Mouse (Mus musculus): ENCODE measurements around the gene Tmprss6. TPM values are rescaled to one million over a fixed set of nuclear protein-coding genes. Genes with fewer than 3 reads are reported as not detected.
A peak's percentile ranks its signal among the peaks of the same experiment; 100 is the strongest.

The Tmprss6 gene
- polyA plus RNA-seq, 1 experiment from 2014 or later, result 22.0 TPM

DNA sequence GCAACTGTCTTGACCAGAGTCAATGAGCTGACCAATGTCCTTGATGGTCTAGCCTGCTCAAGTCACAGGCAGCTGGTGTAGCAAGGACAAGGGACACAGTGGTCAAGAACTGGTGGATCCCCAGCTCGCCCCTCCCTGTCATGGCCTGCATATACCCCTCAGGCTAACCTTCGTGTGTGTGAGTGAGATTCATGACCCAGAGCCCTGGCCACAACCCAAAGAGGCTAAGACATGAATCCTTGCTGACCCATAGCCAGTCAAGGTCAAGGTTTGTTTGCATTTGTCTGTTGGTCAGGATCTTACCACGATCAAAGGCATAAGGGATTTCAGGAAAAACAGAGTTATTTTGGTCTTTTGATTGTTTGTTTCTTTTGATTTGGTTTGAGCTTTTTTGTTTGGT, 14.1 kb upstream of the Tmprss6 start:
- H3K27ac ChIP-seq (replicated peaks), result no peak overlapping the region
- no peaks in the 10 kb centered on the region; the same call in 1 of the 2 replicates for H3K27me3 ChIP-seq
- no peaks in the 10 kb centered on the region for H3K9me3 ChIP-seq (replicated peaks)
- no peak for ATAC-seq (ENCODE audit: insufficient read depth)
- H3K36me3 ChIP-seq (replicated peaks), result no peaks in the 10 kb centered on the region
- no peak overlapping the region for H3K4me2 ChIP-seq
- peaks cover 10% of the 10 kb centered on the region; the same call in 1 of the 2 replicates for H3K4me1 ChIP-seq (replicated peaks)
- H3K9ac ChIP-seq, result no peak overlapping the region
- no peak overlapping the region for H3K4me3 ChIP-seq (replicated peaks)
- 39% methylated on average over 3 of the region's 3 CpGs for WGBS (ENCODE audit: insufficient replicate concordance)

DNA sequence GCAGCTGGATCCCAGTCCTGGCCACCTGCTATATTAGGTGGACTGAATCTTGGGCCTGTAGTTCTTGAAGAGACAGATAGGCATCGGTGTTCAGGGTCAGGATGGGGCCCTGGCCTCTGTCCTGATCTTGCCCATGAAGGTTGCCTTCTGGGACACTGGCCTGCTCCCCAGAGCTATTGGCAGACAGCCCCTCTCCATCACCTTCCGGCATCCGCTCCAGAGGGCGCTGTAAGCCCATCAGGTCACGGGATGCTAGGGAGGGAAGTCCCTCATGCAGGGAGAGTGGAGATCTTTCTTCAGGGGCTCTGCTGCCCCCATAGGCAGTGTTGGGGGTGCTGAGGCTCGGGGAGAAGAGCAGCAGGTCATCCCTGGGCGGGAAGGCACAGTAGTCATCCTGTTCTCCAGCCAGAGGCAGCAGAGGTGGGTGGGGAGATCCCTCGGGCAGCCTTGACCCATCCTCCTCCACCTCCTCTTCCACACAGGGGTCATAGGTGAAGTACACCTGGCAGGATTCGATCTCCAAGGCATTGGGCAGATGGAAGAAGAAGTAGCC, 13.1 kb upstream of the Tmprss6 start:
- H3K4me1 ChIP-seq (replicated peaks), result peaks cover 10% of the 10 kb centered on the region; the same call in 1 of the 2 replicates
- WGBS (ENCODE audit: insufficient replicate concordance), result 37% methylated on average over 9 of the region's 9 CpGs
- H3K4me3 ChIP-seq (replicated peaks), result no peak overlapping the region
- H3K9me3 ChIP-seq (replicated peaks), result no peaks in the 10 kb centered on the region
- H3K36me3 ChIP-seq (replicated peaks), result no peaks in the 10 kb centered on the region
- H3K4me2 ChIP-seq, result no peak overlapping the region
- no peak overlapping the region for H3K27ac ChIP-seq (replicated peaks)
- ATAC-seq (ENCODE audit: insufficient read depth), result no peak
- no peak overlapping the region for H3K9ac ChIP-seq
- no peaks in the 10 kb centered on the region for H3K27me3 ChIP-seq

DNA sequence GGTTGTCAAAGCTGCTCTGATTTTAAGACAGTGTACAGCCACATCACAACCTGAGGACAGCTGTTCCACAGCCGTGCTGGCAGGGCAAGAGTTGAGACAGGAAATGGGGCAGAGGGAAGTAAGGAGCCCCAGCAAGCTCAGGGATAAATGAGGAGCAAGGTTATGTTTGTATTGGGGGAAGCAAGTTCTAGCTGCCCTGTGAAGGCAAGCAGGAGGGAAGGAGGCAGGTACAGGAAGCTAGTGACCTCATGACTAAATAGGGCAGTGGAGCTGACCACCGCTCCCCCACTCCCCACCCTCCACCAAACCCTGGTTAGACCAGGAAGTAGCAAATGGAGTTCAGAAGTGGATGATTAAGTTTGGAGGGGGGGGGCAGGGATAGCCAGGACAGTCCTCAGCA, 12.6 kb upstream of the Tmprss6 start:
- 18% methylated on average over 2 of the region's 2 CpGs for WGBS (ENCODE audit: insufficient replicate concordance)
- Histone ChIP-seq H3K9ac (no peak overlapping the region), H3K9me3 (replicated peaks) (no peaks in the 10 kb centered on the region), H3K36me3 (replicated peaks) (no peaks in the 10 kb centered on the region), H3K27me3 (no peaks in the 10 kb centered on the region), H3K4me3 (replicated peaks) (no peak overlapping the region), H3K4me2 (no peak overlapping the region), H3K27ac (replicated peaks) (no peak overlapping the region), H3K4me1 (replicated peaks) (peaks cover 10% of the 10 kb centered on the region; the same call in 1 of the 2 replicates)
- ATAC-seq (ENCODE audit: insufficient read depth), result no peak

DNA sequence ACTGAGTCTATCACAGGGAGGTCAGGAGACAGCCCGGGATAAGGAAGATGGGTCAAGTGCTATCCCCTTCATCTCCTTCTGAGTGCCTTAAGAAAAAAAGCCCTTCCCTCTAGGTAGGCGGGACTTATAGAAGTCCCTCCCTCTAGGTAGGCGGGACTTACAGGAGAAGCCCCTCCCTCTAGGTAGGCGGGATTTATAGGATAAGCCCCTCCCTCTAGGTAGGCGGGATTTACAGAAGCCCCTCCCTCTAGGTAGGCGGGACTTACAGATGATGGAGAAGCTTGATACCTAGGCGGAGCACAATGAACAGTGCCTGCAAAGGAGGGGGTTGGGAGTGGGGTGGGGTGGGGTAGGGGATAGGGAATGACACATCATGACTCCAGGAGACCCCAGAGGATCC, 11.7 kb upstream of the Tmprss6 start:
- Histone ChIP-seq H3K36me3 (replicated peaks) (no peaks in the 10 kb centered on the region), H3K9ac (no peak overlapping the region), H3K27ac (replicated peaks) (no peak overlapping the region), H3K4me1 (replicated peaks) (peaks cover 10% of the 10 kb centered on the region; the same call in 1 of the 2 replicates), H3K27me3 (no peaks in the 10 kb centered on the region), H3K4me3 (replicated peaks) (no peak overlapping the region), H3K9me3 (replicated peaks) (no peaks in the 10 kb centered on the region), H3K4me2 (no peak overlapping the region)
- WGBS (ENCODE audit: insufficient replicate concordance), result 63% methylated on average over 7 of the region's 7 CpGs
- no peak for ATAC-seq (ENCODE audit: insufficient read depth)

DNA sequence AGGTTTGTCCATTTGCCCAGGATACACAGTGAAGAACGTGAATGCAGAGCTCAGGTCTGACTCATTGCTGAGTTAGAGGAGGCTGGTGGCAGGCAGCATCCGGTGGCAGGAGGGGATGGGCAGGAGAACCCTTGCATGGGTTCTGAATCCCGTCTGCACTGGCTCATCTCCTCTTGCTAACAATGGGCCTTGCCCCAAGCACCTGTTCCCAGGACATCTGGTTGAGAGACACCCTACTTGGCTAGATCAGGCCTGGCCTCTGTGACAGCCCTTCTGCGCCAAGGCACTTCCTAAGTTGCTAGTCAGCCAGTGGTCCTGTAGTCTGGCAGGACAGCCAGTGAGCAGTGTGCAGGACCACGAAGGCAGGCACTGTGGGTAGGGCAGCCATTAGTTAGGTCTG, 11.0 kb upstream of the Tmprss6 start:
- no peak overlapping the region for H3K9ac ChIP-seq
- H3K36me3 ChIP-seq (replicated peaks), result no peaks in the 10 kb centered on the region
- peaks cover 10% of the 10 kb centered on the region; the same call in 1 of the 2 replicates for H3K4me1 ChIP-seq (replicated peaks)
- ATAC-seq (ENCODE audit: insufficient read depth), result no peak
- H3K4me3 ChIP-seq (replicated peaks), result no peak overlapping the region
- H3K27me3 ChIP-seq, result no peaks in the 10 kb centered on the region
- no peaks in the 10 kb centered on the region for H3K9me3 ChIP-seq (replicated peaks)
- no peak overlapping the region for H3K4me2 ChIP-seq
- 56% methylated on average over 5 of the region's 5 CpGs for WGBS (ENCODE audit: insufficient replicate concordance)
- H3K27ac ChIP-seq (replicated peaks), result no peak overlapping the region

DNA sequence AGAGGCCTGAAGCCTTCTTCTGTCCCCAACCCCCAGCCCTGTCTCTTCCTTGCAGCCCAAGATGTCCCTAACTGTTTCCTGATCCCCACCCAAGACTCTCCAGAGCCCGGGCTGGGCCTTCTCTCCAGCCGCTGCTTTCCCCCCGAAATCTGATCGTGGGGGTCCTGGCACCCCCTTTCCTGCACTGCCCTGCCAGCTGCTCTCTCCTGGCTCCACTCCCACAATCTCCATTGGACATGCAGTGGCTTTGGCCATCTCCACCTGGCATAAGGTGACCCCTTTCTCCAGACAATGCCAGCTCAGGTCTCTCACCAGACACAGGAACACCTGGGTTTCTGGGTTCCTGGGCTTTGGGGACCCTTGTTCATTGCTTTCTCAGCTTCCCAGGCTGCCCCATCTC, 9.6 kb upstream of the Tmprss6 start:
- no peak for ATAC-seq (ENCODE audit: insufficient read depth)
- 63% methylated on average over 4 of the region's 4 CpGs for WGBS (ENCODE audit: insufficient replicate concordance)

DNA sequence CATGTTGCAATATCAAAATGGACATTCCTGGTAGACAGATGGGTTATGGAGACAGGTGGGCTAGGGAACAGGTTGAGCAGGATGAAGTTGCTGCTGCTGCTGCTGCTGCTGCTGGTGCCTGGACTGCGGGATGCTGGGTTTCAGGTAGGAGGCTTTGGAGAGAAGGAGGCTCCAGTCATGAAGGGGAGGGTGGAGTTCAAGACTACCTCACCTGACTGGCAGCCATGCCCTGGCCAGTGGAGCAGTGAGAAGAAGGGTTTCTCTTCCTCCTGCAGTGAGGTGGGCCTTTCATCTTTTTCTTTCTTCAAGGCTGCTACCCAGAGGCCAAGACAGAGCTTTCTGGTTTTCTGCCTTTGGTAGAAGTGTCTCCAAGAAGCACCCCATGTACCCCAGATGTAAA, 8.4 kb upstream of the Tmprss6 start:
- WGBS (ENCODE audit: insufficient replicate concordance), result 57% methylated on average over 1 of the region's 1 CpGs
- ATAC-seq (ENCODE audit: insufficient read depth), result no peak
- H3K4me3 ChIP-seq (replicated peaks), result no peak overlapping the region
- H3K9me3 ChIP-seq (replicated peaks), result no peaks in the 10 kb centered on the region
- peaks cover 9% of the 10 kb centered on the region; the same call in 1 of the 2 replicates for H3K4me1 ChIP-seq (replicated peaks)
- no peak overlapping the region for H3K27ac ChIP-seq (replicated peaks)
- no peaks in the 10 kb centered on the region for H3K36me3 ChIP-seq (replicated peaks)
- H3K4me2 ChIP-seq, result no peak overlapping the region
- H3K9ac ChIP-seq, result no peak overlapping the region
- no peaks in the 10 kb centered on the region for H3K27me3 ChIP-seq

More for the DNA sequence above, 9.6 kb upstream of the Tmprss6 start:
- Histone ChIP-seq H3K27ac (replicated peaks) (no peak overlapping the region), H3K27me3 (no peaks in the 10 kb centered on the region), H3K36me3 (replicated peaks) (no peaks in the 10 kb centered on the region), H3K9ac (no peak overlapping the region), H3K4me3 (replicated peaks) (no peak overlapping the region), H3K4me2 (no peak overlapping the region), H3K9me3 (replicated peaks) (no peaks in the 10 kb centered on the region), H3K4me1 (replicated peaks) (peaks cover 10% of the 10 kb centered on the region; the same call in 1 of the 2 replicates)

DNA sequence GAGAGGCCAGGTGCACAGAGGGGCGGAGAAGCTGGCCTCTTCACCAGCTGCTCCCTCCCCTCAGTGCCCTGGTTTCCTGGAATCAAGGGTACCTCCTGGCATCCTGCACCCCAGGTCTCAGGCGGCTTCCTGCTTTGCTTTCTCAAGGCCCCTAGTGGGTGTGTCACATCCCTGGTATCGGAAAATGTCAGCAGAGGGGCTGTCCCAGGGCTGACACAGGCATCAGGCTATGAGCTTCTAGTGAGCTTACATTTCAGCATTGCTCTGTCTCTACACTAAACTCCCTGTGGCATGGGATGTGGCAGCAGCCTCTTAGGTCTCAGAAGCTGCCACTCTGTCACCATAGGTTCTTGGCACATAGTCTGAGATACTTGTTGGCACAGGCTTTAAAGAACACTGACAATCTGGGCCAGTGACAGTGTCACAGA, 7.2 kb upstream of the Tmprss6 start:
- 0 out of 2 replicates have a peak, but pooled peaks cover 9% of the 10 kb centered on the region for H3K4me1 ChIP-seq (replicated peaks)
- H3K9me3 ChIP-seq (replicated peaks), result no peaks in the 10 kb centered on the region
- no peak overlapping the region for H3K4me2 ChIP-seq
- 54% methylated on average over 3 of the region's 3 CpGs for WGBS (ENCODE audit: insufficient replicate concordance)
- no peak overlapping the region for H3K4me3 ChIP-seq (replicated peaks)
- H3K36me3 ChIP-seq (replicated peaks), result no peaks in the 10 kb centered on the region
- ATAC-seq (ENCODE audit: insufficient read depth), result no peak
- H3K27me3 ChIP-seq, result no peaks in the 10 kb centered on the region
- H3K9ac ChIP-seq, result no peak overlapping the region
- H3K27ac ChIP-seq (replicated peaks), result no peak overlapping the region

DNA sequence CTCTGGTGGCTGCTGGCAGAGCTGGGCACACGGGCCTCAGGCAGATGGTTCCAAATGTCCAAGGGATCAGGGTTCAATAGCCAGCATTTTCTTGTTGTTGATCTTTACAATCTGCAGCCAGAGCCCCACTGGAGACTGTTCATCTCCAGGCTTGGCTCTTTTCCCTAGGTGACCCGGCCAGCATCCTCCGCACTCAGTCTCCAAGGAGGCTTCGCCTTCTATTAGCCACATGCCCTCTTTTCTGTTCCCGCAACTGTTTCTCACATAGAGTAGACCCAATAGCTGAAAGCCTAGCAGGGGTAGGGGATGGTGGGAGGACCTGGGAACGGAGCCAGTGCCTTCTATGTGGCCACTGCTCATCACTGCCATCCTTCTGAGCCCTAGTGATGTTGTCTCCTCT, 5.0 kb upstream of the Tmprss6 start:
- Histone ChIP-seq H3K4me1 (replicated peaks) (peaks cover 14% of the 10 kb centered on the region; the same call in 1 of the 2 replicates), H3K4me3 (replicated peaks) (no peak overlapping the region), H3K4me2 (no peak overlapping the region), H3K9me3 (replicated peaks) (no peaks in the 10 kb centered on the region), H3K27me3 (no peaks in the 10 kb centered on the region), H3K27ac (replicated peaks) (no peak overlapping the region), H3K36me3 (replicated peaks) (no peaks in the 10 kb centered on the region), H3K9ac (no peak overlapping the region)
- 64% methylated on average over 6 of the region's 6 CpGs for WGBS (ENCODE audit: insufficient replicate concordance)
- no peak for ATAC-seq (ENCODE audit: insufficient read depth)

DNA sequence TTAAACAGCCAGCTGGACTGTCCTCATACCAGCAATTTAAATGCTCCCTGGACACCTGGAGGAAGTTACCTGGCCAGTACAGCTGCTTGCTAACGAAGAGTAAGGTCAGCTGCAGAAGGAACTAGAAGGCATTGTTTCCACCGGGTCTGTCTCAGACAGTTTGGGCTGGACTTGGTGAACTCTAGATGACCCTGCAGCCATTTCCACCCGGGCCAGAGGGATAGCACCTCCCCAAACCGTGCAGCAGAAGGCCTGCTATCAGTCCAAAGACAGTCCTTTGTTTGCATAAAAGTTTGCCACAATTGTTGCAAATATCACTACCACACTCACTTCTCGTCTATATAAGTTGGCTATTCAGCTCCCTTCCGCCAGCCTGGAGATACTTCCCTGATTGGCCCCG, 3.5 kb upstream of the Tmprss6 start:
- no peak overlapping the region for H3K4me3 ChIP-seq (replicated peaks)
- H3K4me1 ChIP-seq (replicated peaks), result peaks cover 14% of the 10 kb centered on the region; the same call in 1 of the 2 replicates
- H3K27ac ChIP-seq (replicated peaks), result no peak overlapping the region
- H3K36me3 ChIP-seq (replicated peaks), result no peaks in the 10 kb centered on the region
- H3K4me2 ChIP-seq, result no peak overlapping the region
- no peak overlapping the region for H3K9ac ChIP-seq
- no peaks in the 10 kb centered on the region for H3K27me3 ChIP-seq
- no peaks in the 10 kb centered on the region for H3K9me3 ChIP-seq (replicated peaks)
- ATAC-seq (ENCODE audit: insufficient read depth), result no peak
- WGBS (ENCODE audit: insufficient replicate concordance), result 28% methylated on average over 7 of the region's 7 CpGs

DNA sequence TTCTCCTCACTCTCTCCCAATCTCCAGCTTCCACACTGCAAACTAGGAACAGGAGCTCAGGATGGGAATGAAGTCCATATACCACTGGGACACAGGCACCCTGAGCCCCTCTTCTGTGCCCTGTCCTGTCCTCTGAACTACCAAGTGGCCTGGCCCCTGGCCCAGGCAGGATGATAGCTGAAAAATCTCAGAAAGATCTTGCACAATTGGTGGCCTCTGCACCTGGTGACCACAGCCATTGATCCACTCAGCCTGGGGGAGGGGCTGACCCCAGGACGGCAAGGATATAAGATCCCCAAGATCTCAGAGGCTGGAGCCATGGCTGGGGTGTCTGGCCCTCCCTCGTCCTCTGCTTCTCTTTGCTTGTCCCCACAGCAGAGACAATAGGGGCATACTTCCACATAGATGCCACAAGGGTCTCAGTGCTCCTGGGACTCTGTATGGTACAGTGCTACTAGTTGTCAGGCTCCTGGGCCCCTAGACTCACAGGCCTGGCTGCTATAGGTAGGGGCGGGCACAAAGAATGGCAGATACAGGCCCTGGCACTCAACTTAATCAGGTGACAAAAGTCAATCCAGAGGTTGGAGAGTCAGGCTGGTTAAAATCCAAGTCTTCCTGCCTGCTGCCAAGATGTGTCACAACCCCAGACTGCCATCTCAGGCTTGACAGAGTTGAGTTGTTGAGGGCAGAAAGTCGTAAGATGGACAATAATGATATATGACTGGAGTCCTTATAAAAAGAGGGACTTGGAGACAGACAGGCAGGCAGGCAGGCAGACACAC, 2.3 kb upstream of the Tmprss6 start:
- Histone ChIP-seq H3K4me1 (replicated peaks) (peaks cover 17% of the 10 kb centered on the region; the same call in 1 of the 2 replicates), H3K4me2 (no peak overlapping the region), H3K9me3 (replicated peaks) (no peaks in the 10 kb centered on the region), H3K36me3 (replicated peaks) (no peaks in the 10 kb centered on the region), H3K27me3 (no peaks in the 10 kb centered on the region), H3K4me3 (replicated peaks) (no peak overlapping the region), H3K27ac (replicated peaks) (peak overlapping the region; percentile 59), H3K9ac (no peak overlapping the region)
- peak; percentile 51 for ATAC-seq (ENCODE audit: insufficient read depth)
- WGBS (ENCODE audit: insufficient replicate concordance), result 48% methylated on average over 4 of the region's 4 CpGs
